Mouse (Mus musculus): ENCODE data around the gene Nanos3. TPM values are rescaled to one million over a fixed set of nuclear protein-coding genes. Genes with fewer than 3 reads are reported as not detected.

Gene Nanos3
- polyA plus RNA-seq (2017; shearing (Covaris generic)): not detected

DNA sequence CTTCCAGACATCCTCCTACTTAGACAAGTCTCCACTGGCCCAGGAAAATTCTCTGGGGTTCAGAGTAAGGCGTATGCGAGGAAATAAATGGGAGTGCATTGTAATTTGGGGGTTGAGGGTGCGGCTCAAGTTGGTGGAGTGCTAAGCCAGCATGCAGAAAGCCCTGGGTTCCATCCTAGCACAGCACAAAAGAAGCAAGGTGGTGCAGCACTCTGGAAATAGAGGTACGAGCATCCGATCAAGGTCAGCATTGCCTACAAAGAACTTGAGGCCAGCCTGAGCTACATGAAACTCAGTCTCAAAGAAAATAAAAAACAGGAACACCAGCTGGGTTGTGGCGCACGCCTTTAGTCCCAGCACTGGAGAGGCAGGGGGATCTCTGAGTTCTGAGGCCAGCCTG is at the start of gene Nanos3:
Gene Nanos3 (minus strand): TSS at position 101 of the 400 bp plus-strand sequence.

DNA sequence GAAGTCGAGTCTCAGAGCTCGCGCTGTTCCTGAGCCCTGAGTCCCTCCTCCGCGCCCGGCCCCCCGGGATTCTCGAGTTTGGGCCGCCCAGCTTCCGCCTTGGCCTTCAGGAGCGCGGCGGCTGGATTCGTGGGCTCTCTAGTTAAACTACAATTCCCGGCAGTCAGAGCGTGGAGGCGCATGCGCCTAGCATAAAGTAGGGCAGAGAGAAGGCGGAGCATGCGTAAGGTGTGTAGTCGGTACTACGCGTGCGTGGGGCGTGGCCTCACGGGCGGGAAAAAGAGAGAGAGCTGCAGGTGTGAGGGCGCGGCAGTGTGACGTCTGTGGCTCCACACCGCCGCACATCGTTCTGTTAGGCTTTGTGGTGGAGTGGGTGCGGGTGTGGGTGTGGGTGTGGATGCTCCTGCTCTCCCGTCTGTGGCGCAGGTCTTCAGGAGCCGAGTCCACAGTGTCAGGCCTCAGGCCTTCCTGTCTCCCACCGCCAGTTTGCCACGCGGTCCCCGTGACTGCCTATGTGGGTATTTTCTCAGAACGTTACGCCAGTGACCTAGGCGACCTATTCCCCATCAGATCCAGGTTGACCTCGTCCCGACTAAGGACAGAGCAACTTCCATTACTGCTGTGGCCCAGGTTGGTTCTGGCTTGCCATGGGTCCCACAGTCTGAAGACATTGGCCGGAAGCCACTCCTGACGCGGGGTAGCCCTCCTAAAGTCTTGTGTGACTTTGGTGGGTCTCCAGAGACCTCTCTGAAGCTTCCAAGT is 37.1 kb downstream of the Nanos3 start, which contains the start of the genes Cc2d1a and 4930432K21Rik:
Gene Cc2d1a (minus strand): TSS at position 168 of the 762 bp plus-strand sequence.
Gene 4930432K21Rik (plus strand): TSS at position 257 of the 762 bp plus-strand sequence.

DNA sequence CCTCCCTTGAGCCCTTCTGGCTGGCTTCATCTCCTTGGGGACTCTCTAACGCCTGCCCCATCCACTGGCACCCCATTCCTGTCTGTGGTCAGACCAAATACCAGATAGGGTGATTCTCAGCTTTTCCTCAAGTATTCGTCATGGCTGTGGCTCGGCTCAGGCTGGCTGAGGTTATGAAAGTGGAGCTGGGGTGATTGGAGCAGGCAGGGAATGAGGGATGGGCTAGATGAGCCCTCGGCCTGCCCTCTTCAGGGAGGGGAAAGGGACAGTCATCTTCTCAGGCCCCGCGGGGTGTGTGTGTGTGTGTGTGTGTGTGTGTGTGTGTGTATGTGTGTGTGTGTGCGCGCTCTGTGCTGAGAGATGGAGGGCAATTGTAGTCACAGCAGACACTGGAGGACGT is 59.4 kb downstream of the Nanos3 start, which contains the start of gene Podnl1:
Gene Podnl1 (plus strand): TSS at position 334 of the 400 bp plus-strand sequence.

Other genes starting within 250 kb of the Nanos3 start
- gene Gm10644, start 230.0 kb downstream of the Nanos3 start, polyA plus RNA-seq (2017; shearing (Covaris generic)): 0.94 TPM
- 26.9 TPM for gene Asf1b, start 229.7 kb downstream of the Nanos3 start, polyA plus RNA-seq (2017; shearing (Covaris generic))
- 2.1 TPM for gene Prkaca, start 212.2 kb downstream of the Nanos3 start, polyA plus RNA-seq (2017; shearing (Covaris generic))
- gene Samd1, start 187.5 kb downstream of the Nanos3 start, polyA plus RNA-seq (2017; shearing (Covaris generic)): 1.5 TPM
- 1.2 TPM for gene 1700067K01Rik, start 183.7 kb downstream of the Nanos3 start, polyA plus RNA-seq (2017; shearing (Covaris generic))
- gene 2210011C24Rik, start 173.0 kb downstream of the Nanos3 start, polyA plus RNA-seq (2017; shearing (Covaris generic)): 1.0 TPM
- 4.5 TPM for gene Palm3, start 163.7 kb downstream of the Nanos3 start, polyA plus RNA-seq (2017; shearing (Covaris generic))
- gene Il27ra, start 142.6 kb downstream of the Nanos3 start, polyA plus RNA-seq (2017; shearing (Covaris generic)): 435 TPM
- 136 TPM for gene Rln3, start 140.2 kb downstream of the Nanos3 start, polyA plus RNA-seq (2017; shearing (Covaris generic))
- gene Gm10643, start 120.1 kb downstream of the Nanos3 start, polyA plus RNA-seq (2017; shearing (Covaris generic)): 0.98 TPM
- 45.8 TPM for gene Rfx1, start 118.4 kb downstream of the Nanos3 start, polyA plus RNA-seq (2017; shearing (Covaris generic))
- gene Dcaf15, start 80.4 kb downstream of the Nanos3 start, polyA plus RNA-seq (2017; shearing (Covaris generic)): 28.9 TPM
- 24.7 TPM for gene Podnl1, start 59.2 kb downstream of the Nanos3 start, polyA plus RNA-seq (2017; shearing (Covaris generic))
- 63.0 TPM for gene Cc2d1a, start 37.3 kb downstream of the Nanos3 start, polyA plus RNA-seq (2017; shearing (Covaris generic))
- 2.4 TPM for gene 4930432K21Rik, start 37.2 kb downstream of the Nanos3 start, polyA plus RNA-seq (2017; shearing (Covaris generic))
- 7.1 TPM for gene Zswim4, start 51.8 kb upstream of the Nanos3 start, polyA plus RNA-seq (2017; shearing (Covaris generic))
- gene D8Ertd738e, start 64.5 kb upstream of the Nanos3 start, polyA plus RNA-seq (2017; shearing (Covaris generic)): 255 TPM
- gene Mri1, start 72.1 kb upstream of the Nanos3 start, polyA plus RNA-seq (2017; shearing (Covaris generic)): 30.3 TPM
- 43.7 TPM for gene Ccdc130, start 85.2 kb upstream of the Nanos3 start, polyA plus RNA-seq (2017; shearing (Covaris generic))
- gene Cacna1a, start 203.2 kb upstream of the Nanos3 start, polyA plus RNA-seq (2017; shearing (Covaris generic)): 8.8 TPM

All from inflammation-experienced regulatory T-cells, adult 16 weeks (primary cell).